Mouse (Mus musculus): ENCODE data around the gene Hypk.

DNA sequence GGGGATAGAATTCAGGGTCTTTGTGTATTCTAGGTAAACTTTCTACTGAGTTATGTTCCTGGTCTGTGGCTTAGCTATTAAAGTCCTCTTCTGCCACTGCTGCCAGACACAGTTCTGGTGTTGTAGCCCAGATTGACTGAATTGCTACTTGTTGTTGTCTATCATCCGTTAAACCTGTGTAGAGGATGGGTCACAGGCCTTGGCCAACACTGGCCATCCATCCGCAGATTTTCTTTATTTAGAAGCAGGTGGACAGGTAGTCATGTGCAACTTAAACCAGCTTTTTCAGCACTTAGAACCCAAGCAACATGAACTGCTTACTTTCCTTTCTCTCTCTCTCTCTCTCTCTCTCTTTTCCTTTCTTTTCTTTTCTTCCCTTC is 54.9 kb downstream of the Hypk start:
- no peak for TF ChIP-seq CTCF (IDR thresholded peaks at IDR 0.05; ENCODE audit: low read depth)
- no peak for TF ChIP-seq EP300 (IDR thresholded peaks at IDR 0.05; ENCODE audit: low read depth)
